Mouse (Mus musculus) heart, embryonic 15.5 days (tissue): ENCODE data around the gene 1700014D04Rik. TPM values are rescaled to one million over a fixed set of nuclear protein-coding genes. Genes with fewer than 3 reads are reported as not detected.
"Not testable (repeated sequence)": the region's sequence is repeated elsewhere in the genome, so short reads cannot be mapped to it uniquely, and the experiment has no call there.

Experiments used
- ATAC-seq: fragments of 200-750 bp; cut with Nextera tagmentation; replicated peaks from 2 replicates; pipeline ENCODE4 v1.8.0; 2017; ENCODE audit warnings: low read depth, moderate TSS enrichment; ENCODE audit not compliant: insufficient number of reproducible peaks, insufficient read depth, low FRiP score
- H3K27ac ChIP-seq: fragments of 300-500 bp; sonication (generic); 2 replicates; pipeline ENCODE4 v1.5.1; 2015; ENCODE audit warnings: mild to moderate bottlenecking, inconsistent platforms
- H3K27me3 ChIP-seq: fragments of 300-500 bp; sonication (generic); 2 replicates; pipeline ENCODE4 v1.6.1; 2015; ENCODE audit warnings: inconsistent platforms
- H3K36me3 ChIP-seq: fragments of 300-500 bp; sonication (generic); 2 replicates; pipeline ENCODE4 v1.6.1; 2015; ENCODE audit warnings: mild to moderate bottlenecking, inconsistent platforms
- H3K4me1 ChIP-seq: fragments of 300-500 bp; sonication (generic); replicated peaks from 2 replicates; pipeline ENCODE4 v1.6.1; 2015; ENCODE audit warnings: inconsistent platforms
- H3K4me2 ChIP-seq: fragments of 300-500 bp; sonication (generic); 2 replicates; pipeline ENCODE4 v1.6.1; 2015; ENCODE audit warnings: inconsistent platforms, mild to moderate bottlenecking, moderate library complexity
- H3K4me3 ChIP-seq: fragments of 300-500 bp; sonication (generic); 2 replicates; pipeline ENCODE4 v1.5.1; 2015; ENCODE audit warnings: mild to moderate bottlenecking, inconsistent platforms
- H3K9ac ChIP-seq: fragments of 300-500 bp; sonication (generic); 2 replicates; pipeline ENCODE4 v1.6.1; 2015; ENCODE audit warnings: mild to moderate bottlenecking, inconsistent platforms
- H3K9me3 ChIP-seq: fragments of 300-500 bp; sonication (generic); replicated peaks from 2 replicates; pipeline ENCODE4 v1.6.1; 2016; ENCODE audit warnings: inconsistent platforms
- WGBS: fragments of 180-500 bp; shearing (Covaris S2); methylation state at CpG from one replicate; pipeline ENCODE4 v1.1.7; 2015; ENCODE audit warnings: mixed read lengths; 5-methylcytosine and 5-hydroxymethylcytosine counted together
- polyA plus RNA-seq: library from polyadenylated mRNA; unstranded; fragments of >200 nt; fragmentation: Nextera tagmentation; extraction: Ambion mirVana; gene quantifications from 2 replicates; pipeline ENCODE4 v1.2.1, GENCODE M21; 2015

Gene 1700014D04Rik
- polyA plus RNA-seq = 0.04 TPM in 1 of 2 replicates, not detected in the other

GRCm38 (mm10) chr13:59746711-59747110, at the start of gene 1700014D04Rik:
Gene 1700014D04Rik (minus strand): TSS chr13:59746752.
- Histone ChIP-seq H3K36me3 (no peaks in the 10 kb centered on the region), H3K9ac (no peak within 1 kb of the TSS), H3K27me3 (0 out of 2 replicates have a peak, but pooled peaks cover 2% of the 10 kb centered on the region), H3K4me2 (no peak within 1 kb of the TSS), H3K4me3 (no peak within 1 kb of the TSS), H3K9me3 (no peaks in the 10 kb centered on the region), H3K4me1 (no peaks in the 10 kb centered on the region), H3K27ac (no peak within 1 kb of the TSS)
- no peak for ATAC-seq
- 77% methylated on average over 9 of the region's 9 CpGs for WGBS

- no peak overlapping the region for H3K4me3 ChIP-seq
- no peak overlapping the region for H3K4me2 ChIP-seq
- H3K27ac ChIP-seq = no peak overlapping the region
- no peaks in the 10 kb centered on the region for H3K27me3 ChIP-seq
- H3K9me3 ChIP-seq = no peaks in the 10 kb centered on the region
- H3K4me1 ChIP-seq = no peaks in the 10 kb centered on the region
- no peak; the same call in 1 of the 2 replicates for ATAC-seq
- no peak overlapping the region for H3K9ac ChIP-seq
- peaks cover 92% of the 10 kb centered on the region for H3K36me3 ChIP-seq
- WGBS = 91% methylated on average over 6 of the region's 6 CpGs
Measured at GRCm38 (mm10) chr13:59795807-59796465, 49.4 kb upstream of the 1700014D04Rik start.

- Histone ChIP-seq H3K27me3 (no peaks in the 10 kb centered on the region), H3K4me1 (no peaks in the 10 kb centered on the region), H3K27ac (no peak overlapping the region), H3K36me3 (peaks cover 88% of the 10 kb centered on the region), H3K9ac (no peak overlapping the region), H3K4me2 (no peak overlapping the region), H3K9me3 (no peaks in the 10 kb centered on the region), H3K4me3 (no peak overlapping the region)
- no peak for ATAC-seq
- WGBS = 90% methylated on average over 1 of the region's 1 CpGs
Measured at GRCm38 (mm10) chr13:59794786-59795185, 48.2 kb upstream of the 1700014D04Rik start.

GRCm38 (mm10) chr13:59782145-59782544, 35.6 kb upstream of the 1700014D04Rik start, which contains the start of gene Gm49354:
Gene Gm49354 (minus strand): TSS chr13:59782245.
- 83% methylated on average over 7 of the region's 7 CpGs for WGBS
- H3K27ac ChIP-seq = no peak within 1 kb of the TSS
- no peaks in the 10 kb centered on the region for H3K9me3 ChIP-seq
- peaks cover 93% of the 10 kb centered on the region for H3K36me3 ChIP-seq
- H3K9ac ChIP-seq = no peak within 1 kb of the TSS
- no peak for ATAC-seq
- no peaks in the 10 kb centered on the region for H3K27me3 ChIP-seq
- no peak within 1 kb of the TSS for H3K4me2 ChIP-seq
- no peak within 1 kb of the TSS for H3K4me3 ChIP-seq
- no peaks in the 10 kb centered on the region for H3K4me1 ChIP-seq

DNA sequence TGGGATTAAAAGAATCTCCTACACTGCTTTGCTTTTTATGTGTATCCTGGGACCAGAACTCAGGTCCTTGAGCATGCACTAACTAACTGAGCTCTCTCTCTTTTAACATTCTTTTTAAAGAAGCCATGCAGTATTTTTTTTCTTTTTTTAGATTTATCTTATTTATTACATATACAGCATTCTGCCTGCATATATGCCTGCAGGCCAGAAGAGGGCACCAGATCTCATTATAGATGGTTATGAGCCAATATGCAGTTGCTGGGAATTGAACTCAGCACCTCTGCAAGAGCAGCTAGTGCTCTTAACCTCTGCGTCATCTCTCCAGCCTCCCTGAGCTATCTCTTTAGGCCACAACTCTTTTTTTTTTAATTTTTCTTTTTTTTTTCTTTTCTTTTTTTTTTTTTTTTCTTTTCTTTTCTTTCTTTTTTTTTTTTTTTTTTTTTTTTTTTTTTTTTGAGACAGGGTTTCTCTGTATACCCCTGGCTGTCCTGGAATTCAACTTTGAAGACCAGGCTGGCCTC, 33.3 kb upstream of the 1700014D04Rik start:
- not testable (repeated sequence) for H3K9ac ChIP-seq, H3K9me3 ChIP-seq, ATAC-seq, H3K4me2 ChIP-seq, H3K27me3 ChIP-seq, H3K4me1 ChIP-seq, H3K27ac ChIP-seq, H3K4me3 ChIP-seq
- 96% methylated on average over 1 of the region's 1 CpGs for WGBS
- peaks cover 78% of the 10 kb centered on the region for H3K36me3 ChIP-seq

DNA sequence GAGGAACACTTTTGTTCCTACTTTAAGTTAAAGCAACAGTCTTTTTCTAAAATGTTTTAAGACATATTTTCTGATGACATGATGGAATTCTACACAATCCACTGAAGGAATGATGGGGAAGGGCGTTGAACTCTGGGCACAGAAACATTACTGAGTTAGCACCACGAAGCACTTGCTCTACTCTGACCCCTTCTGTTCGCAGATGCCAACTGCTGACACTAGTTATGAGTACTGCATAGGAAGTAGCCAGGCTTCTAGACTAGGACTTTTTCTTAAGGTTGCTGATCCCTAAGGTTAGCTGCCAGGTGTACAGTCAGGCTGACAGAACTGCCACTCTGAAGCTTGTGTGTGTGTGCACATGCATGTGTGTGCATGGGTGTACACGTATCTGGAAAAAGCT, 32.7 kb upstream of the 1700014D04Rik start:
- H3K27me3 ChIP-seq = no peaks in the 10 kb centered on the region

GRCm38 (mm10) chr13:59775168-59775567, 28.6 kb upstream of the 1700014D04Rik start:
- Histone ChIP-seq H3K9me3 (no peaks in the 10 kb centered on the region), H3K27ac (peak overlapping the region; percentile 83), H3K9ac (no peak overlapping the region), H3K27me3 (no peaks in the 10 kb centered on the region), H3K4me3 (no peak overlapping the region), H3K36me3 (peaks cover 47% of the 10 kb centered on the region), H3K4me2 (no peak overlapping the region), H3K4me1 (peaks cover 20% of the 10 kb centered on the region)
- peak; percentile 44 for ATAC-seq
- WGBS = 50% methylated on average over 3 of the region's 3 CpGs

More for the DNA sequence above, 32.7 kb upstream of the 1700014D04Rik start:
- H3K4me1 ChIP-seq = peaks cover 5% of the 10 kb centered on the region
- no peaks in the 10 kb centered on the region for H3K9me3 ChIP-seq
- H3K4me2 ChIP-seq = no peak overlapping the region
- ATAC-seq = no peak
- peaks cover 72% of the 10 kb centered on the region for H3K36me3 ChIP-seq
- WGBS = 82% methylated on average over 4 of the region's 4 CpGs
- H3K9ac ChIP-seq = no peak overlapping the region
- H3K27ac ChIP-seq = no peak overlapping the region
- H3K4me3 ChIP-seq = no peak overlapping the region

- Histone ChIP-seq H3K4me1 (peaks cover 45% of the 10 kb centered on the region), H3K4me3 (peak overlapping the region; percentile 94), H3K27me3 (no peaks in the 10 kb centered on the region), H3K27ac (peak overlapping the region; percentile 100), H3K9ac (peak overlapping the region; percentile 79; the same call in 1 of the 2 replicates), H3K36me3 (peaks cover 11% of the 10 kb centered on the region; the same call in 1 of the 2 replicates), H3K4me2 (peak overlapping the region; percentile 84), H3K9me3 (no peaks in the 10 kb centered on the region)
- peak; percentile 28; the same call in 1 of the 2 replicates for ATAC-seq
- 8% methylated on average over 9 of the region's 9 CpGs for whole genome bisulfite sequencing
Measured at GRCm38 (mm10) chr13:59771257-59771656, 24.7 kb upstream of the 1700014D04Rik start.

DNA sequence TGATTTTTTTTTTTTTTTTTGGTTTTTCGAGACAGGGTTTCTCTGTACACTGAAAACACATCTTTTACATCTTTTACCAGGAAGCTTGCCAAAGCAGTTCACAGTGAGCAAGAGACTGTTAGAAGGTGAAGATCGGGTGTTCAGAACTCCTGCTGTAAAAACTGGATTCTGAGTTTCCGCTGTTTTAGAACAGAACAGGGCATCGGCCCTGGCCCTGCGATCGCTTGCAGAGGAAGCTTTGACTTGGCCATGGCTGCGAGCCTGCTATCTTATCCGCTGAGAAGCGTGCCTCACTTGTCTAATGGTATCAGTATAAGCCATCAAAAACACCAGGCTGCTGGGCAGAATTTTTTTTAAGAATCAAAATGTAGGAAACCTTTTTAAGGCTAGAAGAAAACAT, 24.3 kb upstream of the 1700014D04Rik start:
- Histone ChIP-seq H3K27ac (peak overlapping the region; percentile 100), H3K4me1 (peaks cover 49% of the 10 kb centered on the region), H3K9me3 (no peaks in the 10 kb centered on the region), H3K9ac (peak overlapping the region; percentile 79), H3K4me2 (peak overlapping the region; percentile 84), H3K36me3 (peaks cover 11% of the 10 kb centered on the region; the same call in 1 of the 2 replicates), H3K4me3 (peak overlapping the region; percentile 94), H3K27me3 (no peaks in the 10 kb centered on the region)
- ATAC-seq = no peak
- 22% methylated on average over 9 of the region's 9 CpGs for WGBS

DNA sequence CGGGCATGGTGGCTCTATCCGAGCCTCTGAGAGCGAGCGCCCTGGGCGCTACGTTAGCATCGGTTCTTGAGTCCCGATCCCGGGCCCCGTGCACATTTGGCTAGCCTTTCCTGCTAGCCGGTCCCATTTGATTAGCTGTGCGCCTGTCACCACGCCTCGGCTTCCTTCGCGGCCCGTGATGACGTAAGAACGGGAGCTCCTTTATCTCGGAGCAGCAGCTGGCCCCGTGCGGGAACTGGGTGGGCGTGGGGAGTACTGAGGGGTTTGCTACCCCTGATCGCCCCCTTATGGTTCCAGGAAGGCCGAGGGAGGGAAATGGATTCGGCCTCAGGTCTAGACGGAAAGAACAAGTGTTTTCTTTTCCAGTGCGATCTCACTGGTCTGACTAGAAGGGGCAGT, 23.6 kb upstream of the 1700014D04Rik start:
- peaks cover 54% of the 10 kb centered on the region for H3K4me1 ChIP-seq
- peaks cover 11% of the 10 kb centered on the region; the same call in 1 of the 2 replicates for H3K36me3 ChIP-seq
- peak overlapping the region; percentile 100 for H3K27ac ChIP-seq

GRCm38 (mm10) chr13:59769296-59770163, 23.0 kb upstream of the 1700014D04Rik start, which contains the start of gene Isca1:
Gene Isca1 (minus strand): TSS chr13:59769810.
- peaks cover 11% of the 10 kb centered on the region; the same call in 1 of the 2 replicates for H3K36me3 ChIP-seq
- WGBS = under 1% methylated on average over 91 of the region's 91 CpGs
- peaks cover 48% of the 10 kb centered on the region for H3K4me1 ChIP-seq
- peak; percentile 96 for ATAC-seq
- H3K9me3 ChIP-seq = no peaks in the 10 kb centered on the region
- peak within 1 kb of the TSS; percentile 94 for H3K9ac ChIP-seq
- H3K4me3 ChIP-seq = peak within 1 kb of the TSS; percentile 94
- H3K4me2 ChIP-seq = peak within 1 kb of the TSS; percentile 84
- H3K27ac ChIP-seq = peak within 1 kb of the TSS; percentile 100
- no peaks in the 10 kb centered on the region for H3K27me3 ChIP-seq

More for the DNA sequence above, 23.6 kb upstream of the 1700014D04Rik start:
- Histone ChIP-seq H3K27me3 (no peaks in the 10 kb centered on the region), H3K4me3 (peak overlapping the region; percentile 94), H3K4me2 (peak overlapping the region; percentile 84), H3K9ac (peak overlapping the region; percentile 79), H3K9me3 (no peaks in the 10 kb centered on the region)
- WGBS = under 1% methylated on average over 28 of the region's 28 CpGs
- ATAC-seq = peak; percentile 76
